Mouse (Mus musculus) heart, adult 9 months (tissue): ENCODE results near the gene Rara.

Experiments
- DNase-seq, 2 experiments: peaks; one replicate each; pipeline ENCODE4 v3.0.0; 2022; ENCODE audit warnings: low spot score in 2 of 2

Gene Rara

GRCm38 (mm10) chr11:98952111-98952510, 24.5 kb downstream of the Rara start:
- DNase-seq, result no peak

GRCm38 (mm10) chr11:98952736-98953135, 25.1 kb downstream of the Rara start:
- DNase-seq, result no peak

- no peak for DNase-seq
Observed at GRCm38 (mm10) chr11:98953361-98953760, 25.7 kb downstream of the Rara start.

- DNase-seq, result no peak
Observed at GRCm38 (mm10) chr11:98953835-98954320, 26.3 kb downstream of the Rara start.

- peak; percentile 76 to 81 for DNase-seq
Observed at GRCm38 (mm10) chr11:98954373-98954772, 26.8 kb downstream of the Rara start.

GRCm38 (mm10) chr11:98954801-98955706, 27.4 kb downstream of the Rara start:
- DNase-seq, result no peak

- no peak for DNase-seq
Observed at GRCm38 (mm10) chr11:98955707-98956235, 28.2 kb downstream of the Rara start.

GRCm38 (mm10) chr11:98956340-98956739, 28.7 kb downstream of the Rara start:
- DNase-seq, result no peak

GRCm38 (mm10) chr11:98959437-98960312, 32.1 kb downstream of the Rara start:
- peak; percentile 91 for DNase-seq

- peak; percentile 79 to 83 for DNase-seq
Observed at GRCm38 (mm10) chr11:98960313-98960906, 32.8 kb downstream of the Rara start.

GRCm38 (mm10) chr11:98961051-98961592, 33.5 kb downstream of the Rara start:
- peak in 1 of 2 experiments; percentile 60 for DNase-seq

GRCm38 (mm10) chr11:98961766-98962165, 34.1 kb downstream of the Rara start:
- DNase-seq, result peak in 1 of 2 experiments; percentile 25

GRCm38 (mm10) chr11:98962421-98963095, 34.9 kb downstream of the Rara start:
- DNase-seq, result no peak

- DNase-seq, result peak; percentile 93
Observed at GRCm38 (mm10) chr11:98963191-98964021, 35.8 kb downstream of the Rara start.

- DNase-seq, result peak in 1 of 2 experiments; percentile 27
Observed at GRCm38 (mm10) chr11:98964201-98964615, 36.6 kb downstream of the Rara start.

- peak; percentile 65 to 75 for DNase-seq
Observed at GRCm38 (mm10) chr11:98964616-98965415, 37.2 kb downstream of the Rara start.

GRCm38 (mm10) chr11:98965416-98966077, 37.9 kb downstream of the Rara start:
- DNase-seq, result no peak

GRCm38 (mm10) chr11:98966499-98967141, 39.0 kb downstream of the Rara start:
- DNase-seq, result peak; percentile 86 to 91
